Comparison of ENCODE assay signal across 26 mouse cellular contexts in genomic region chr12:9042759-9043158, GRCm38 (mm10). TPM values are rescaled to one million over a fixed set of nuclear protein-coding genes. Genes with fewer than 3 reads are reported as not detected.
DNase-seq lines count a peak whose midpoint lies in the region; ATAC-seq lines count a peak whose summit lies in the region.
"Had no signal": no experiment of that assay in that cellular context is flagged by ENCODE, and none has a peak within 500 bp of the region (broad histone marks: within the 10 kb centered on the region; RNA-seq: fewer than 3 reads in every experiment).

No protein-coding gene starts in this region.

- H3K4me2 ChIP-seq in forebrain, embryonic 16.5 days (ENCODE audit: low read length) = no peak overlapping the region
- no peak overlapping the region for H3K4me2 ChIP-seq in forebrain, embryonic 13.5 days
- no peak overlapping the region for H3K4me2 ChIP-seq in hindbrain, embryonic 15.5 days
- H3K4me2 ChIP-seq in hindbrain, embryonic 14.5 days (replicated peaks) = no peak overlapping the region
- no peak overlapping the region for H3K4me2 ChIP-seq in midbrain, embryonic 13.5 days (replicated peaks)
- no peak overlapping the region for H3K4me2 ChIP-seq in midbrain, embryonic 16.5 days (ENCODE audit: low read length)
- H3K4me2 ChIP-seq: embryonic facial prominence, embryonic 12.5 days; kidney, embryonic 15.5 days; limb, embryonic 13.5 days; liver, embryonic 11.5 days; lung, embryonic 15.5 days; midbrain, embryonic 15.5 days; neural tube, embryonic 13.5 days had no signal

- no peaks in the 10 kb centered on the region for H3K36me3 ChIP-seq in forebrain, embryonic 16.5 days (ENCODE audit: control insufficient read depth, insufficient read depth)
- 0 out of 2 replicates have a peak, but pooled peaks cover 4% of the 10 kb centered on the region for H3K36me3 ChIP-seq in forebrain, embryonic 13.5 days (ENCODE audit: poor library complexity, severe bottlenecking)
- H3K36me3 ChIP-seq in hindbrain, embryonic 15.5 days = no peaks in the 10 kb centered on the region
- H3K36me3 ChIP-seq in hindbrain, embryonic 14.5 days (replicated peaks; ENCODE audit: control insufficient read depth, insufficient read depth) = no peaks in the 10 kb centered on the region
- H3K36me3 ChIP-seq in midbrain, embryonic 13.5 days = peaks cover 14% of the 10 kb centered on the region; the same call in 1 of the 2 replicates
- no peaks in the 10 kb centered on the region for H3K36me3 ChIP-seq in midbrain, embryonic 16.5 days (ENCODE audit: control insufficient read depth, insufficient read depth, low read length)
- H3K36me3 ChIP-seq: embryonic facial prominence, embryonic 12.5 days; midbrain, embryonic 15.5 days had no signal

- no peak for DNase-seq in hindbrain, embryonic 14.5 days (ENCODE audit: low spot score)
- DNase-seq: adrenal gland, postnatal 25 days; cerebellum, adult 11-12 months; cerebellum, adult 9-11 months; embryo, embryonic 11 days; gastrocnemius, postnatal 14 days; kidney, adult 11 months; kidney, postnatal 36 days; right cerebral cortex, postnatal 4 days; thymus, adult 18-20 months; thymus, postnatal 25 days had no signal

- H3K9ac ChIP-seq in forebrain, embryonic 16.5 days (replicated peaks; ENCODE audit: low read depth, low read length) = no peak overlapping the region
- H3K9ac ChIP-seq in forebrain, embryonic 13.5 days = no peak overlapping the region
- no peak overlapping the region for H3K9ac ChIP-seq in hindbrain, embryonic 15.5 days
- no peak overlapping the region for H3K9ac ChIP-seq in hindbrain, embryonic 14.5 days
- H3K9ac ChIP-seq in midbrain, embryonic 13.5 days (replicated peaks) = no peak overlapping the region
- no peak overlapping the region for H3K9ac ChIP-seq in midbrain, embryonic 16.5 days (ENCODE audit: low read depth, low read length)
- H3K9ac ChIP-seq: embryonic facial prominence, embryonic 12.5 days; kidney, embryonic 15.5 days; limb, embryonic 13.5 days; lung, embryonic 15.5 days; midbrain, embryonic 15.5 days; neural tube, embryonic 13.5 days had no signal

- H3K4me3 ChIP-seq in forebrain, embryonic 16.5 days (replicated peaks; ENCODE audit: low read length) = no peak overlapping the region
- H3K4me3 ChIP-seq in forebrain, embryonic 13.5 days = no peak overlapping the region
- no peak overlapping the region for H3K4me3 ChIP-seq in hindbrain, embryonic 15.5 days
- no peak overlapping the region for H3K4me3 ChIP-seq in hindbrain, embryonic 14.5 days (replicated peaks; ENCODE audit: low read length)
- H3K4me3 ChIP-seq in midbrain, embryonic 13.5 days (replicated peaks) = no peak overlapping the region
- no peak overlapping the region for H3K4me3 ChIP-seq in midbrain, embryonic 16.5 days (ENCODE audit: low read depth, low read length)
- H3K4me3 ChIP-seq: embryonic facial prominence, embryonic 12.5 days; heart, embryonic 10.5 days; kidney, embryonic 15.5 days; limb, embryonic 13.5 days; lung, embryonic 15.5 days; midbrain, embryonic 15.5 days; neural tube, embryonic 13.5 days had no signal

- ATAC-seq in forebrain, embryonic 16.5 days = peak; percentile 31; the same call in 1 of the 2 replicates
- no peak for ATAC-seq in forebrain, embryonic 13.5 days
- peak; percentile 55; the same call in 1 of the 2 replicates for ATAC-seq in hindbrain, embryonic 15.5 days (ENCODE audit: low FRiP score, low read depth)
- ATAC-seq in hindbrain, embryonic 14.5 days (ENCODE audit: low FRiP score) = no peak
- peak; percentile 57 for ATAC-seq in midbrain, embryonic 13.5 days
- ATAC-seq in midbrain, embryonic 16.5 days = no peak
- ATAC-seq: CD4-positive, CD25-positive, alpha-beta regulatory T cell, adult 4 months; midbrain, embryonic 15.5 days had no signal

- WGBS in forebrain, embryonic 16.5 days = 88% methylated on average over 3 of the region's 3 CpGs
- 84% methylated on average over 3 of the region's 3 CpGs for WGBS in forebrain, embryonic 13.5 days
- WGBS in hindbrain, embryonic 15.5 days = 88% methylated on average over 3 of the region's 3 CpGs
- 92% methylated on average over 3 of the region's 3 CpGs for WGBS in hindbrain, embryonic 14.5 days
- WGBS in midbrain, embryonic 13.5 days = 89% methylated on average over 3 of the region's 3 CpGs
- WGBS in midbrain, embryonic 16.5 days = 90% methylated on average over 3 of the region's 3 CpGs

- no peaks in the 10 kb centered on the region for H3K27me3 ChIP-seq in forebrain, embryonic 16.5 days (replicated peaks; ENCODE audit: control insufficient read depth, insufficient read depth, low read length)
- no peaks in the 10 kb centered on the region for H3K27me3 ChIP-seq in forebrain, embryonic 13.5 days
- H3K27me3 ChIP-seq in hindbrain, embryonic 15.5 days = no peaks in the 10 kb centered on the region
- no peaks in the 10 kb centered on the region for H3K27me3 ChIP-seq in hindbrain, embryonic 14.5 days (ENCODE audit: control insufficient read depth, insufficient read depth, low read length)
- H3K27me3 ChIP-seq in midbrain, embryonic 13.5 days = no peaks in the 10 kb centered on the region
- H3K27me3 ChIP-seq in midbrain, embryonic 16.5 days (ENCODE audit: control insufficient read depth, insufficient read depth, low read depth, low read length) = no peaks in the 10 kb centered on the region
- H3K27me3 ChIP-seq: embryonic facial prominence, embryonic 12.5 days; kidney, embryonic 15.5 days; limb, embryonic 13.5 days; lung, embryonic 15.5 days; midbrain, embryonic 15.5 days; neural tube, embryonic 13.5 days had no signal

- no peak overlapping the region for H3K27ac ChIP-seq in forebrain, embryonic 16.5 days (ENCODE audit: low read length)
- no peak overlapping the region for H3K27ac ChIP-seq in forebrain, embryonic 13.5 days
- no peak overlapping the region for H3K27ac ChIP-seq in hindbrain, embryonic 15.5 days (replicated peaks)
- no peak overlapping the region for H3K27ac ChIP-seq in hindbrain, embryonic 14.5 days
- no peak overlapping the region for H3K27ac ChIP-seq in midbrain, embryonic 13.5 days
- H3K27ac ChIP-seq in midbrain, embryonic 16.5 days (ENCODE audit: low read length) = no peak overlapping the region
- H3K27ac ChIP-seq: embryonic facial prominence, embryonic 12.5 days; heart, embryonic 10.5 days; kidney, embryonic 15.5 days; limb, embryonic 13.5 days; lung, embryonic 15.5 days; midbrain, embryonic 15.5 days; neural tube, embryonic 13.5 days; stomach, postnatal 0 days had no signal

- no peaks in the 10 kb centered on the region for H3K4me1 ChIP-seq in forebrain, embryonic 16.5 days (replicated peaks; ENCODE audit: control insufficient read depth, insufficient read depth, low read length)
- peaks cover 4% of the 10 kb centered on the region; the same call in 1 of the 2 replicates for H3K4me1 ChIP-seq in forebrain, embryonic 13.5 days
- H3K4me1 ChIP-seq in hindbrain, embryonic 15.5 days (replicated peaks) = no peaks in the 10 kb centered on the region
- H3K4me1 ChIP-seq in hindbrain, embryonic 14.5 days (replicated peaks; ENCODE audit: control insufficient read depth, insufficient read depth, low read length) = no peaks in the 10 kb centered on the region
- 0 out of 2 replicates have a peak, but pooled peaks cover 4% of the 10 kb centered on the region for H3K4me1 ChIP-seq in midbrain, embryonic 13.5 days (replicated peaks)
- H3K4me1 ChIP-seq in midbrain, embryonic 16.5 days (ENCODE audit: control insufficient read depth, insufficient read depth, low read length) = no peaks in the 10 kb centered on the region
- H3K4me1 ChIP-seq: embryonic facial prominence, embryonic 12.5 days; heart, embryonic 10.5 days; kidney, embryonic 15.5 days; lung, embryonic 15.5 days; midbrain, embryonic 15.5 days; neural tube, embryonic 13.5 days had no signal

- H3K9me3 ChIP-seq in forebrain, embryonic 16.5 days (ENCODE audit: control insufficient read depth, low read length) = no peaks in the 10 kb centered on the region
- H3K9me3 ChIP-seq in forebrain, embryonic 13.5 days (replicated peaks) = no peaks in the 10 kb centered on the region
- no peaks in the 10 kb centered on the region for H3K9me3 ChIP-seq in hindbrain, embryonic 15.5 days
- no peaks in the 10 kb centered on the region for H3K9me3 ChIP-seq in hindbrain, embryonic 14.5 days (ENCODE audit: control insufficient read depth, low read length)
- H3K9me3 ChIP-seq in midbrain, embryonic 13.5 days = no peaks in the 10 kb centered on the region
- H3K9me3 ChIP-seq in midbrain, embryonic 16.5 days (replicated peaks; ENCODE audit: control insufficient read depth, low read length, poor library complexity, severe bottlenecking) = peaks cover 3% of the 10 kb centered on the region; the same call in 1 of the 2 replicates
- H3K9me3 ChIP-seq: embryonic facial prominence, embryonic 12.5 days; heart, embryonic 10.5 days; kidney, embryonic 15.5 days; limb, embryonic 13.5 days; lung, embryonic 15.5 days; midbrain, embryonic 15.5 days; neural tube, embryonic 13.5 days had no signal

RNA-seq across cellular contexts. Expression of gene Ttc32, which starts 13.0 kb away (rescaled TPM):
- 8.9 and 12.2 TPM in 2 replicates for polyA plus RNA-seq in forebrain, embryonic 16.5 days (2015; fragmentation: Nextera tagmentation; extraction: Ambion mirVana)
- polyA plus RNA-seq in forebrain, embryonic 13.5 days (2015; fragmentation: Nextera tagmentation; extraction: Ambion mirVana) = 16.9 and 20.4 TPM in 2 replicates
- polyA plus RNA-seq in hindbrain, embryonic 15.5 days (2015; fragmentation: Nextera tagmentation; extraction: Ambion mirVana) = 7.4 and 9.5 TPM in 2 replicates
- 7.2 and 8.2 TPM in 2 replicates for polyA plus RNA-seq in hindbrain, embryonic 14.5 days (2014; fragmentation: Nextera tagmentation; extraction: Ambion mirVana)
- 15.5 and 16.8 TPM in 2 replicates for polyA plus RNA-seq in midbrain, embryonic 13.5 days (2015; fragmentation: Nextera tagmentation; extraction: Ambion mirVana)
- polyA plus RNA-seq in midbrain, embryonic 16.5 days (2015; fragmentation: Nextera tagmentation; extraction: Ambion mirVana) = 6.0 and 7.0 TPM in 2 replicates

Comparison
In these comparisons a context has a peak if more than half of its experiments do, and no peak if none do; other contexts are left out.
1. ATAC-seq: peak in forebrain, embryonic 16.5 days (single experiment), hindbrain, embryonic 15.5 days (single experiment) and midbrain, embryonic 13.5 days (single experiment); none in forebrain, embryonic 13.5 days (single experiment), hindbrain, embryonic 14.5 days (single experiment) and midbrain, embryonic 16.5 days (single experiment).